Mouse (Mus musculus) inflammation-experienced regulatory T-cells, adult 6 months (primary cell): Measurements from ENCODE around the gene Ccdc149. TPM values are rescaled to one million over a fixed set of nuclear protein-coding genes. Genes with fewer than 3 reads are reported as not detected.

ENCODE experiments used
- ATAC-seq: one replicate; pipeline ENCODE4 v1.8.0; 2017
- polyA plus RNA-seq, 3 experiments: library from polyadenylated mRNA; unstranded; fragments of 100-300 nt; shearing (Covaris generic); gene quantifications; one replicate each; pipeline ENCODE4 v1.2.1; 2017

Gene Ccdc149
- polyA plus RNA-seq, 3 experiments from 2014 or later = not detected

DNA sequence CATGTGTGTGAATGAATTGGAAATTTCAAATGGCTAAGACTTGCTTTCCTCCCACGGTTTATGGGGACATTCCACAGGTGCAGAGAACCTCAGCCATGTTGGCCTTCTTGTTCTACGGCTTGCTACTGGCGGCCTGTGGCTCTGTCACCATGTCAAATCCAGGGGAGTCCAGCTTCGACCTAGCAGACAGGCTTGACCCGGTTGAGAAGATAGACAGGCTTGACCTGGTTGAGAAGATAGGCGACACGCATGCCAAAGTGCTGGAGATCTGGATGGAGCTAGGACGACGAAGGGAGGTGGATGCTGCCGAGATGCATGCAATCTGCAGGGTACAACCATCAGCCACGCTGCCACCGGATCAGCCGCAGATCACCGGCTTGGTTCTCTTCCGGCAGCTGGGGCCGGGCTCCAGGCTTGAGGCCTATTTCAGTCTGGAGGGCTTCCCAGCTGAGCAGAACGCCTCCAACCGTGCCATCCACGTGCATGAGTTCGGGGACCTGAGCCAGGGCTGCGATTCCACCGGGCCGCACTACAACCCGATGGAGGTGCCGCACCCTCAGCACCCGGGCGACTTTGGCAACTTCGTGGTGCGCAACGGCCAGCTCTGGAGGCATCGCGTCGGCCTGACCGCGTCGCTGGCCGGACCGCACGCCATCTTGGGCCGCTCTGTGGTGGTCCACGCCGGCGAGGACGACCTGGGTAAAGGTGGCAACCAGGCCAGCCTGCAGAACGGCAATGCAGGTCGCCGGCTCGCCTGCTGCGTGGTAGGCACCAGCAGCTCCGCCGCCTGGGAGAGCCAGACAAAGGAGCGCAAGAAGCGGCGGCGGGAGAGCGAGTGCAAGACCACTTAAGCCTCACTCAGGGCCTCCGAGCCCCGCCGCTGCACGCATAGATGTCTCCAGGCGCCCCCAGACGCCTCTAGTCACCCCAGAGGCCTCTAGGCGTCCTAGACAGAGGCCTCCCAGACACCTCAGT lies 103.2 kb downstream of the Ccdc149 start:
- no peak for ATAC-seq

DNA sequence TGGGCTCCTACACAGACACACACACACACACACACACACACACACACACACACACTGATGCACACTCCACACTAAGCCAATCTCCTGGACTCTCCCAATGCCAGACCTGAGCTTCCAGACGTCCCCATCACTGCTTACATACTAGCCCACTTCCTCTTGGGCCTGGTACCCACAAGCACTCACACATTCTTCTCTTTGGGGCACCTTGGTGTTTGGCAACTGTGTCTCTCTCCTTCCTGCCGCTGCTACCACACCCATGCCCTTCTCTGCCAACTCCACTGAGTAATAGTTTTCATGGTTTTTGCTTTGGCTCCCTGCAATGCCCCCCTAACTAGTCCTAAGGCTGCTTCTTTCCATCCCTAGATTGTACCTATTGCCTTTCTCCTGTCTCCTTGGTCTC lies 104.7 kb downstream of the Ccdc149 start:
- ATAC-seq = no peak

DNA sequence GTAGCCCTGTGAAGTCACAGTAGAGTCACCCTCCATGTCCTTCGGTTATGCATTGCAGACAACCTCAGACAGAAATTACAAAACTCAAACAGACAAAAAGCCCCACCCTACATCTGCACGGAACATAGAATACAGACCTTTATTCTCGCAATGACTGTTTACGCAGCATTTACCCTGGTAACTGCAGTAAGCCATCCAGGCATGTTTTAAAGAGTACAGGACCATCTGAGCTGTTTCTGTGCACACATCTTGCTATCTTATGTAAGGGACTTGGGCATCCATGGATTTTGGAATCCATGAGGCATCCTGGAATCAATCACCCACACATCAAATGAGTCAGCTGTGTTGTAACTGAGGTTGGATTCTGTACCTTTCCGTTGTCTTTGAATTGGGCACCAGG lies 105.4 kb downstream of the Ccdc149 start:
- ATAC-seq = no peak

- ATAC-seq = no peak
Observed at GRCm38 (mm10) chr5:52364521-52364920, 106.8 kb downstream of the Ccdc149 start.

- no peak for ATAC-seq
Observed at GRCm38 (mm10) chr5:52363468-52364150, 107.7 kb downstream of the Ccdc149 start, which contains the start of gene Sod3. TSS of gene Sod3 (plus strand) at chr5:52363791.

- no peak for ATAC-seq
Observed at GRCm38 (mm10) chr5:52362776-52363467, 108.4 kb downstream of the Ccdc149 start.

DNA sequence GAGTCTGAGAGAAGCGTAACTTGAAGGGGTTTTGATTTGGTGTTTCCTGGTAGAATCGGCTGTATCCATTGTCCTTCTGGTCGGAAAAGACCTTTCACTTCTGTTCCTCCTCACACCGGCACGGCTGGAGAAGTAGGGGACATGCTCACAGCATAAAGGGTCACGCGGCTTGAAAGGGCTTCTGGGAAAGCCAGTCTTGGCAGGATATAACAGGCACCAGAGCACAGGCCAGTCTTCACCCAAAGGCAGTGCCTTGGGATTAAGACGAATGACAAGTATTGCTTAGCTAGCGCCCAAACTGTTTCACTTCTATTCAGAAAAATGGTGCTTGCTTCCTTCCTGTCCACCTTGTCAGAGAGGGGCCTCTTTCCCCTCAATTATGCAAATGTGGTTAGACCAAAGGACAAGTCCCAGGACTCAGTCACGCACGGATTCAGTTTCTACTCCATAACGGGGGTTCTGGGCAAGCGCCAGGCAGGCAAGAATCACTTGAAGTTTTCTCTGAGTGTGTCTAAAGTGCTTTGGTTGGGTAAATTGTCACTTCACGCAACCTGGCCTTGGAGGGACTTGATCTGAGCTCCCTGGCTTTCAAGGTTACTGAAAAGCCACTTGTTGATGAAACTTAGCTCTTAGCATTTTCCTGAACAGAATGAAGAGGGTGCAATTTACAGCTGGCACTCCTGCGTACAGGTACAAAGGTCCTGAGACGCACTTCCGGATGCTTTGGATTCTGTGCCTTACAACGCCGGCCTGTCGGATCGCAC lies 110.9 kb downstream of the Ccdc149 start:
- ATAC-seq = no peak

DNA sequence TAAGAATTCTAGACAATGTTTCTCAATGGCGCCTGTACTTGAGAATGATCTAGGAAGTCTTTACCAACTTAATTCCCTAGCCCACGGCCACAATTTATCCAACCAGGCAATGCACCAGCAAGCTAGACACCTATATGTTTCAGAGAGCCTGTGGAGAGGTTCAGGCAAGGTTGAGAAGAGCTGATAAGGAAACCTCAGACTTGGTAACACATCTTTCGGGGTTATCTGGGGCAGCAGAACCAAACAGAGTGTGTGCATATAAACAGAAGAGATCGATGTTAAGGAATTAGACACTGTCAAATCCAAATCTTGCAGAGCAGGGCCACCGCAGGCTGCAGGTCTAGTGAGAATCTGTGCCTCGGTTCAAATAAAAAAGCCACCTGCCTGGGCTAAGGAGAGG lies 113.2 kb downstream of the Ccdc149 start:
- ATAC-seq = no peak

GRCm38 (mm10) chr5:52357175-52357754 lies 114.1 kb downstream of the Ccdc149 start:
- no peak for ATAC-seq

DNA sequence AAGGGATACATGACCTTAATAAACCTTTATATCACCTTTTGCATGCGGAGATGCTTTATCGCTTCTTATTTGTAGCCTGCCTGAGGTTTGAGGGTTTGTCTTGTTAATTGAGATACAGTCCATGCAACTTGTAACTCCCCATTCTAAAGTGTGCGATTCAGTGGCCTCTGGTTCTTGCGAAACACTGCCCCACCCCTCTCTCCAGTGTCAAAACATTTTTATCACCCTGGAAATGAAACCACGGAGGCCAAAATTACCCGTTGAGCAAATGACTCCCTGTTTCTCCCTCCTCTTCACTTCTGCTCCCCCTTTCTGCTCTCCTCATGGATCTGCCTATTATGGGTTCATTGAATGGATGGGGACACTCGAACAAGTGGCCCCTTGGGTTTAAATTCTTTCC lies 115.7 kb downstream of the Ccdc149 start:
- no peak for ATAC-seq

GRCm38 (mm10) chr5:52354441-52354840 lies 116.9 kb downstream of the Ccdc149 start:
- ATAC-seq = no peak

- ATAC-seq = no peak
Observed at GRCm38 (mm10) chr5:52352730-52353129, 118.6 kb downstream of the Ccdc149 start.

GRCm38 (mm10) chr5:52351561-52351960 lies 119.8 kb downstream of the Ccdc149 start:
- ATAC-seq = no peak

- ATAC-seq = no peak
Observed at GRCm38 (mm10) chr5:52350451-52350850, 120.9 kb downstream of the Ccdc149 start.

GRCm38 (mm10) chr5:52346890-52347289 lies 124.4 kb downstream of the Ccdc149 start:
- ATAC-seq = no peak

- ATAC-seq = no peak
Observed at GRCm38 (mm10) chr5:52339134-52339533, 132.2 kb downstream of the Ccdc149 start.

- ATAC-seq = no peak
Observed at GRCm38 (mm10) chr5:52335590-52335989, 135.7 kb downstream of the Ccdc149 start.

DNA sequence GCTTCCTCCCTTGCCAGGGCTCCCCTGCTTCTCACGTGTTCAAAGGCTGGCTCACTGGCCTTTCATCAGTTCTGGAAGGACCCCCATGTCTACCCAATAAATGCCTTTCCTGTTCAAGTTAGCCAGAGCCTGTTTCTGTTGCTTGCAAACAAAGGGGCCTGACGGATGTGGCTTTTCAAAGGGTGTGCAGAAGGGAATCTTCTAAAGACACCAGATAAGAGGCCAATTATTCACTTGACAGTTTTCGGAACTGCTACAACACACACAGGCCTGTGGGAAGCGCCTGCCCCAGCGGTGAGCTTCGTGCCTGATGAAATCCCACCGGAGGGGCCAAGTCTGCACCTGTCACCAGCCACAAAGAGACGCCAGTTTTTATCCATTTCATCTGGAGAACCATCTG lies 139.2 kb downstream of the Ccdc149 start:
- ATAC-seq = no peak
